Mouse (Mus musculus): ENCODE measurements around the gene Spin2c.

The Spin2c gene

GRCm38 (mm10) chrX:153831951-153832561 is at the start of gene Spin2c:
Spin2c (plus strand) TSS chrX:153832225.
- TF ChIP-seq CTCF (conservative IDR thresholded peaks at IDR 0.05; ENCODE audit: low read length), result no peak
- TF ChIP-seq POU5F1 (IDR thresholded peaks at IDR 0.05; ENCODE audit: borderline replicate concordance, low read length), result no peak
- TF ChIP-seq NANOG (IDR thresholded peaks at IDR 0.05; ENCODE audit: borderline replicate concordance, low read length), result no peak
- no peaks in the 10 kb centered on the region for H3K9me3 ChIP-seq (ENCODE audit: low read length)
- H3K4me1 ChIP-seq (replicated peaks; ENCODE audit: low read depth, low read length), result no peaks in the 10 kb centered on the region
- no peaks in the 10 kb centered on the region for H3K36me3 ChIP-seq (ENCODE audit: insufficient read depth, low read length)
- peak within 1 kb of the TSS; percentile 77 for H3K4me3 ChIP-seq (replicated peaks; ENCODE audit: low read length)
- H3K27me3 ChIP-seq (ENCODE audit: insufficient read depth, low read length), result peaks cover 11% of the 10 kb centered on the region

DNA sequence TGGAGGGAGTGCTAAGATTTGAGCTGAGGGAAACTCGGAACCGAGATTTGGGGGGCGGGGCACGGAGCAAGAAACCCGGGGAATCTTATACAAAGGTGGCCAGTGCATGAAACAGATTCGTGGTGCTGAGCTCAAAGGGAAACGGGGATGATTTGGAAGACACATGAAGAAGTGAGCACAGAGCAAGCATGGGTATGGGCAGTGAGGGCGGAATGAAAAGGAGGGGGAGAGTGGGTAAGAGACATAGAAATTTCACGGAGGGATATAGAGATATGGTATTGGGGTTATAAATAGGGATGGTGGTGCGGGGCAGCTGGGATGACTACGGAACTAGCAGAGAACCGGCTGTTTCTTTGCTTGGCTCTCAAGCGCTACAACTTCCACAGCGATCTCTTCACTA is 581 bp downstream of the Spin2c start:
- H3K36me3 ChIP-seq (ENCODE audit: insufficient read depth, low read length), result no peaks in the 10 kb centered on the region
- H3K4me1 ChIP-seq (replicated peaks; ENCODE audit: low read depth, low read length), result no peaks in the 10 kb centered on the region
- peak overlapping the region; percentile 77 for H3K4me3 ChIP-seq (replicated peaks; ENCODE audit: low read length)
- H3K9me3 ChIP-seq (ENCODE audit: low read length), result no peaks in the 10 kb centered on the region
- TF ChIP-seq NANOG (IDR thresholded peaks at IDR 0.05; ENCODE audit: borderline replicate concordance, low read length) (no peak), POU5F1 (IDR thresholded peaks at IDR 0.05; ENCODE audit: borderline replicate concordance, low read length) (no peak), CTCF (conservative IDR thresholded peaks at IDR 0.05; ENCODE audit: low read length) (no peak)
- peaks cover 11% of the 10 kb centered on the region for H3K27me3 ChIP-seq (ENCODE audit: insufficient read depth, low read length)

All from E14TG2a.4 (cell line).